In the genomic region with DNA sequence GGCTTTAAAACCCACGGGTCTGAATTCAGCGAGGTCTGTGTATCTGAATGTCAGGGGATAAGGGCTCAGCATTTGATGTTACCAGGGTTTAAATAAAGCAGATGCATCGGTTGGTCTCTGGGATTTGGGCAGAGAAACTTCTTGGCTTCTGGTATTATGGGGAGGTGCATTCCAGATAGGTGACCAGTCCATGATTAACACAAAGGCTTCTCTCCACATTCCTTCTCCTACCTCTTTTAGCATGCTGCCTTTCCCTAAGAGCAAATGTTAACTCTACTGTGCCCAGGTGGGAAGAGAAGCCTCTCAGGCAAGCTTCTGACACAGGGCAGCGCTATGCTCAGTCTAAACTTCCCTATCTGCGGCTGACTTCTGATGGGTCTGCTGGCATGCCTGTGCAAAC, we compare ENCODE assay signal across 31 mouse cellular contexts. TPM values are rescaled to one million over a fixed set of nuclear protein-coding genes. Genes with fewer than 3 reads are reported as not detected.
A peak's percentile ranks its signal among the peaks of the same experiment; 100 is the strongest.
DNase-seq lines count a peak whose midpoint lies in the region; ATAC-seq and TF ChIP-seq lines count a peak whose summit lies in the region.
"Had no signal": no experiment of that assay in that cellular context is flagged by ENCODE, and none has a peak within 500 bp of the region (broad histone marks: within the 10 kb centered on the region; RNA-seq: fewer than 3 reads in every experiment).

No protein-coding gene starts in this region.

- in situ Hi-C loops in Patski (cut with MboI; ENCODE audit: low pct_unique_long_range_greater_than_20kb): no loop called here

- H3K9ac ChIP-seq in liver, embryonic 13.5 days: no peak overlapping the region
- H3K9ac ChIP-seq in liver, embryonic 11.5 days (ENCODE audit: low read depth, low read length): no peak overlapping the region
- H3K9ac ChIP-seq in liver, postnatal 0 days (replicated peaks): no peak overlapping the region
- H3K9ac ChIP-seq in hindbrain, embryonic 12.5 days: no peak overlapping the region
- H3K9ac ChIP-seq: embryonic facial prominence, embryonic 12.5 days; embryonic facial prominence, embryonic 15.5 days; forebrain, embryonic 13.5 days; forebrain, postnatal 0 days; hindbrain, embryonic 14.5 days had no signal

- peak overlapping the region; percentile 3 for H3K4me3 ChIP-seq in erythroblast, embryonic 14.5 days (replicated peaks)
- no peak overlapping the region for H3K4me3 ChIP-seq in liver, embryonic 13.5 days (replicated peaks)
- H3K4me3 ChIP-seq in liver, embryonic 11.5 days (ENCODE audit: low read depth, low read length): no peak overlapping the region
- no peak overlapping the region for H3K4me3 ChIP-seq in liver, postnatal 0 days (ENCODE audit: low read depth, low read length)
- H3K4me3 ChIP-seq in hindbrain, embryonic 12.5 days: no peak overlapping the region
- H3K4me3 ChIP-seq: embryonic facial prominence, embryonic 12.5 days; embryonic facial prominence, embryonic 15.5 days; forebrain, embryonic 10.5 days; forebrain, embryonic 13.5 days; heart, adult 2 months; hindbrain, embryonic 10.5 days had no signal

- H3K4me1 ChIP-seq in erythroblast, embryonic 14.5 days (ENCODE audit: control insufficient read depth): peaks cover 54% of the 10 kb centered on the region
- H3K4me1 ChIP-seq in liver, embryonic 13.5 days (replicated peaks): peaks cover 29% of the 10 kb centered on the region
- H3K4me1 ChIP-seq in liver, embryonic 11.5 days (replicated peaks; ENCODE audit: control insufficient read depth, insufficient read depth, low read length): no peaks in the 10 kb centered on the region; the same call in 1 of the 2 replicates
- H3K4me1 ChIP-seq in liver, postnatal 0 days (ENCODE audit: insufficient read depth): 0 out of 2 replicates have a peak, but pooled peaks cover 3% of the 10 kb centered on the region
- H3K4me1 ChIP-seq in hindbrain, embryonic 12.5 days: no peaks in the 10 kb centered on the region
- H3K4me1 ChIP-seq: embryonic facial prominence, embryonic 12.5 days; embryonic facial prominence, embryonic 15.5 days; forebrain, embryonic 13.5 days had no signal

- 81% methylated on average over 5 of the region's 5 CpGs for WGBS in liver, embryonic 13.5 days (ENCODE audit: insufficient replicate concordance)
- 87% methylated on average over 5 of the region's 5 CpGs for WGBS in liver, embryonic 11.5 days
- WGBS in liver, postnatal 0 days (ENCODE audit: insufficient replicate concordance): 88% methylated on average over 5 of the region's 5 CpGs
- 91% methylated on average over 5 of the region's 5 CpGs for WGBS in hindbrain, embryonic 12.5 days

- no peaks in the 10 kb centered on the region for H3K27me3 ChIP-seq in erythroblast, embryonic 14.5 days (ENCODE audit: control insufficient read depth)
- no peaks in the 10 kb centered on the region for H3K27me3 ChIP-seq in liver, embryonic 13.5 days
- H3K27me3 ChIP-seq in liver, embryonic 11.5 days (replicated peaks; ENCODE audit: control insufficient read depth, insufficient read depth, low read length): no peaks in the 10 kb centered on the region
- no peaks in the 10 kb centered on the region for H3K27me3 ChIP-seq in Patski
- H3K27me3 ChIP-seq in liver, postnatal 0 days (ENCODE audit: insufficient read depth, low read length): no peaks in the 10 kb centered on the region
- H3K27me3 ChIP-seq in hindbrain, embryonic 12.5 days: no peaks in the 10 kb centered on the region
- H3K27me3 ChIP-seq: embryonic facial prominence, embryonic 12.5 days; embryonic facial prominence, embryonic 15.5 days; forebrain, embryonic 13.5 days had no signal

- TF ChIP-seq CTCF in Patski (IDR thresholded peaks at IDR 0.05): no peak
- TF ChIP-seq CTCF in liver, postnatal 0 days (IDR thresholded peaks at IDR 0.05; ENCODE audit: low read depth): no peak

- H3K9me3 ChIP-seq in erythroblast, embryonic 14.5 days (ENCODE audit: control insufficient read depth, low read length): no peaks in the 10 kb centered on the region
- H3K9me3 ChIP-seq in liver, embryonic 13.5 days (replicated peaks): no peaks in the 10 kb centered on the region
- no peaks in the 10 kb centered on the region for H3K9me3 ChIP-seq in liver, embryonic 11.5 days (ENCODE audit: control insufficient read depth, low read length)
- no peaks in the 10 kb centered on the region for H3K9me3 ChIP-seq in liver, postnatal 0 days (ENCODE audit: low read length)
- H3K9me3 ChIP-seq in hindbrain, embryonic 12.5 days (replicated peaks): no peaks in the 10 kb centered on the region
- H3K9me3 ChIP-seq: embryonic facial prominence, embryonic 12.5 days; embryonic facial prominence, embryonic 15.5 days; forebrain, embryonic 10.5 days; forebrain, embryonic 13.5 days; hindbrain, embryonic 10.5 days had no signal

- H3K4me2 ChIP-seq in liver, embryonic 13.5 days: 0 out of 2 replicates have a peak overlapping the region, but pooled peaks have one; percentile 37
- no peak overlapping the region for H3K4me2 ChIP-seq in liver, embryonic 11.5 days
- peak overlapping the region; percentile 58; the same call in 1 of the 2 replicates for H3K4me2 ChIP-seq in liver, postnatal 0 days (ENCODE audit: low read depth, low read length)
- no peak overlapping the region for H3K4me2 ChIP-seq in hindbrain, embryonic 12.5 days (replicated peaks)
- H3K4me2 ChIP-seq: embryonic facial prominence, embryonic 12.5 days; embryonic facial prominence, embryonic 15.5 days; forebrain, embryonic 13.5 days; heart, embryonic 11.5 days; hindbrain, embryonic 14.5 days had no signal

- no peak for ATAC-seq in erythroblast, adult 5-6 weeks (replicated peaks; ENCODE audit: low FRiP score, poor library complexity, severe bottlenecking)
- ATAC-seq in liver, embryonic 13.5 days (ENCODE audit: low read depth): no peak
- ATAC-seq in liver, embryonic 11.5 days (replicated peaks; ENCODE audit: low FRiP score): no peak
- peak; percentile 79 for ATAC-seq in Patski
- no peak for ATAC-seq in liver, postnatal 0 days
- ATAC-seq in hindbrain, embryonic 12.5 days (ENCODE audit: low FRiP score): no peak
- ATAC-seq: CD4-positive, CD25-positive, alpha-beta regulatory T cell, adult 4 months; forebrain, embryonic 13.5 days; forebrain, postnatal 0 days; hindbrain, postnatal 0 days; inflammation-experienced regulatory T-cells, adult 6 months; intestine, embryonic 16.5 days had no signal

- POLR2A ChIA-PET in Patski (lab: Charles Lee): no interaction called here

- no peak for DNase-seq in liver, embryonic 13.5 days
- no peak for DNase-seq in liver, embryonic 11.5 days (ENCODE audit: low spot score)
- peak; percentile 3 for DNase-seq in Patski (ENCODE audit: low read depth, low spot score)
- DNase-seq in liver, postnatal 0 days: no peak
- DNase-seq in spleen, postnatal 36 days (ENCODE audit: low spot score in 2 of 2): no peak
- DNase-seq: adrenal gland, adult 2 months; adrenal gland, postnatal 14 days; cerebellum, adult 11 months; cerebellum, adult 2 months; cerebellum, adult 9-11 months; cerebellum, postnatal 25 days; forebrain, postnatal 0 days; gastrocnemius, postnatal 25 days; heart, adult 2 months; heart, postnatal 36 days had no signal

- TF ChIP-seq EP300 in liver, postnatal 0 days (IDR thresholded peaks at IDR 0.05; ENCODE audit: low read depth): no peak

- CTCF ChIA-PET in Patski (lab: Charles Lee): no interaction called here

- no peak overlapping the region for H3K27ac ChIP-seq in liver, embryonic 13.5 days
- no peak overlapping the region for H3K27ac ChIP-seq in liver, embryonic 11.5 days (ENCODE audit: low read depth, low read length)
- H3K27ac ChIP-seq in liver, postnatal 0 days (ENCODE audit: low read depth): no peak overlapping the region
- H3K27ac ChIP-seq in hindbrain, embryonic 12.5 days: no peak overlapping the region
- H3K27ac ChIP-seq: embryonic facial prominence, embryonic 12.5 days; embryonic facial prominence, embryonic 15.5 days; forebrain, embryonic 10.5 days; forebrain, embryonic 13.5 days; heart, adult 2 months; hindbrain, embryonic 10.5 days; hindbrain, embryonic 14.5 days; hindbrain, postnatal 0 days had no signal

- H3K36me3 ChIP-seq in erythroblast, embryonic 14.5 days (ENCODE audit: control insufficient read depth): peaks cover 38% of the 10 kb centered on the region
- H3K36me3 ChIP-seq in liver, embryonic 13.5 days: peaks cover 8% of the 10 kb centered on the region; the same call in 1 of the 2 replicates
- H3K36me3 ChIP-seq in liver, embryonic 11.5 days (ENCODE audit: control insufficient read depth, insufficient read depth, low read length): no peaks in the 10 kb centered on the region
- H3K36me3 ChIP-seq in liver, postnatal 0 days (replicated peaks; ENCODE audit: insufficient read depth, low read length): no peaks in the 10 kb centered on the region; the same call in 1 of the 2 replicates
- H3K36me3 ChIP-seq in hindbrain, embryonic 12.5 days: peaks cover 7% of the 10 kb centered on the region
- H3K36me3 ChIP-seq: hindbrain, embryonic 10.5 days had no signal

RNA-seq across cellular contexts. Expression of gene Mfsd9, which starts 17.3 kb away (rescaled TPM):
- 0.02 and 0.04 TPM in 2 replicates for polyA plus RNA-seq in erythroblast, embryonic 14.5 days (2012)
- total RNA-seq in erythroblast, adult 5-6 weeks (2015; ENCODE audit: low replicate concordance): 0.63 TPM in 1 of 2 replicates, not detected in the other
- 1.5 and 2.6 TPM in 2 replicates for total RNA-seq in erythroblast, adult 5-6 weeks (2017; ENCODE audit: low replicate concordance)
- 0.82 and 0.83 TPM in 2 replicates for polyA plus RNA-seq in liver, embryonic 13.5 days (2015; fragmentation: Nextera tagmentation; extraction: Ambion mirVana)
- 1.9 and 2.1 TPM in 2 replicates for polyA plus RNA-seq in liver, embryonic 11.5 days (2014; fragmentation: Nextera tagmentation; extraction: Ambion mirVana)
- polyA plus RNA-seq in Patski (2021): 6.2 TPM
- polyA plus RNA-seq in liver, postnatal 0 days (2015; fragmentation: Nextera tagmentation; extraction: Ambion mirVana): 0.62 and 0.65 TPM in 2 replicates
- polyA plus RNA-seq in hindbrain, embryonic 12.5 days (2016; fragmentation: Nextera tagmentation; extraction: Ambion mirVana): 4.7 and 5.0 TPM in 2 replicates

RNA-seq across cellular contexts. Expression of gene Tmem182, which starts 32.2 kb away (rescaled TPM):
- not detected in 2 replicates for polyA plus RNA-seq in erythroblast, embryonic 14.5 days (2012)
- not detected in 2 replicates for total RNA-seq in erythroblast, adult 5-6 weeks (2015; ENCODE audit: low replicate concordance)
- total RNA-seq in erythroblast, adult 5-6 weeks (2017; ENCODE audit: low replicate concordance): 0.85 TPM in 1 of 2 replicates, not detected in the other
- polyA plus RNA-seq in liver, embryonic 13.5 days (2015; fragmentation: Nextera tagmentation; extraction: Ambion mirVana): 0.06 and 0.10 TPM in 2 replicates
- polyA plus RNA-seq in liver, embryonic 11.5 days (2014; fragmentation: Nextera tagmentation; extraction: Ambion mirVana): 0.22 TPM in 1 of 2 replicates, not detected in the other
- not detected for polyA plus RNA-seq in Patski (2021)
- 0.06 and 1.1 TPM in 2 replicates for polyA plus RNA-seq in liver, postnatal 0 days (2015; fragmentation: Nextera tagmentation; extraction: Ambion mirVana)
- 0.10 and 0.30 TPM in 2 replicates for polyA plus RNA-seq in hindbrain, embryonic 12.5 days (2016; fragmentation: Nextera tagmentation; extraction: Ambion mirVana)
- total RNA-seq: common myeloid progenitor, adult 5-6 weeks; MEL had no signal
- polyA plus RNA-seq: CD4-positive, CD25-positive, alpha-beta regulatory T cell, adult 4 months; forebrain, embryonic 10.5 days; hindbrain, embryonic 10.5 days; hindbrain, embryonic 14.5 days; inflammation-experienced regulatory T-cells, adult 6 months had no signal

Comparison
In these comparisons a context has a peak if more than half of its experiments do, and no peak if none do; other contexts are left out.
1. H3K4me2 ChIP-seq: peak in liver, embryonic 13.5 days (single experiment) and liver, postnatal 0 days (single experiment); none in liver, embryonic 11.5 days (single experiment) and hindbrain, embryonic 12.5 days (single experiment).